Mouse (Mus musculus) liver, embryonic 14.5 days (tissue): ENCODE measurements around the gene Gm20422. TPM values are rescaled to one million over a fixed set of nuclear protein-coding genes. Genes with fewer than 3 reads are reported as not detected.

Experiments used
- ATAC-seq: fragments of 200-750 bp; cut with Nextera tagmentation; 2 replicates; pipeline ENCODE4 v1.8.0; 2017; ENCODE audit warnings: moderate number of reproducible peaks, mild to moderate bottlenecking, moderate library complexity; ENCODE audit not compliant: insufficient read depth
- DNase-seq, 3 experiments: peaks; one replicate each; pipeline ENCODE4 v3.0.0-alpha.2; 2012 to 2013; ENCODE audit warnings: low read depth in 3 of 3, low spot score in 3 of 3
- H3K27ac ChIP-seq: fragments of 300-500 bp; sonication (generic); 2 replicates; pipeline ENCODE4 v1.5.1; 2014; ENCODE audit warnings: moderate library complexity, mild to moderate bottlenecking, control low read depth, inconsistent platforms
- H3K27me3 ChIP-seq: fragments of 300-500 bp; sonication (generic); 2 replicates; pipeline ENCODE4 v1.6.1; 2014; ENCODE audit warnings: mild to moderate bottlenecking, low read length, moderate library complexity; ENCODE audit not compliant: control insufficient read depth, insufficient read depth
- H3K36me3 ChIP-seq: fragments of 300-500 bp; sonication (generic); replicated peaks from 2 replicates; pipeline ENCODE4 v1.6.1; 2014; ENCODE audit warnings: low read depth; ENCODE audit not compliant: control insufficient read depth, insufficient read depth
- H3K4me1 ChIP-seq, 2 experiments: fragments of 200-500 bp in 1 of 2; fragments of 300-500 bp in 1 of 2; sonication (generic) in 1 of 2; replicated peaks; 2 replicates each; pipeline ENCODE4 v1.6.1; 2012 to 2014; ENCODE audit warnings: antibody characterized with exemption in 1 of 2, inconsistent platforms in 1 of 2, low read length in 1 of 2; ENCODE audit not compliant: control insufficient read depth in 2 of 2, insufficient read depth in 2 of 2
- H3K4me2 ChIP-seq: fragments of 300-500 bp; sonication (generic); 2 replicates; pipeline ENCODE4 v1.6.1; 2014; ENCODE audit warnings: low read depth, mild to moderate bottlenecking, control low read depth, moderate library complexity
- H3K4me3 ChIP-seq, 2 experiments: fragments of 200-500 bp in 1 of 2; fragments of 300-500 bp in 1 of 2; sonication (generic) in 1 of 2; 2 replicates each; pipeline ENCODE4 v1.5.1; 2012 to 2014; ENCODE audit warnings: low read depth in 2 of 2, low read length in 2 of 2, mild to moderate bottlenecking in 2 of 2, control low read depth in 1 of 2, inconsistent platforms in 1 of 2, moderate library complexity in 1 of 2; ENCODE audit not compliant: insufficient read depth in 1 of 2
- H3K9ac ChIP-seq: fragments of 300-500 bp; sonication (generic); replicated peaks from 2 replicates; pipeline ENCODE4 v1.6.1; 2014; ENCODE audit warnings: mild to moderate bottlenecking, control low read depth, moderate library complexity
- H3K9me3 ChIP-seq: fragments of 300-500 bp; sonication (generic); 2 replicates; pipeline ENCODE4 v1.6.1; 2016; ENCODE audit warnings: low read length, mixed read lengths; ENCODE audit not compliant: control insufficient read depth
- CTCF ChIP-seq: IDR thresholded peaks from 2 replicates; pipeline ENCODE4 v1.5.1; 2016; ENCODE audit warnings: antibody characterized with exemption, low read depth, control low read depth
- EP300 ChIP-seq: IDR thresholded peaks from 2 replicates; pipeline ENCODE4 v1.6.1; 2016; ENCODE audit warnings: antibody characterized with exemption, low read depth
- WGBS: fragments of 180-500 bp; shearing (Covaris S2); extraction: QIAGEN DNeasy Blood & Tissue Kit; methylation state at CpG from one replicate; pipeline ENCODE4 v1.1.7; 2014; ENCODE audit not compliant: insufficient replicate concordance; 5-methylcytosine and 5-hydroxymethylcytosine counted together
- polyA plus RNA-seq, 2 experiments: library from polyadenylated mRNA; depleted of rRNA in 1 of 2; stranded (reverse) in 1 of 2; unstranded in 1 of 2; fragments of >200 nt; fragmentation: Nextera tagmentation in 1 of 2; extraction: Ambion mirVana in 1 of 2; gene quantifications; 2 replicates each; pipeline versions ENCODE4 v1.2.1 to v1.2.3; 2012 to 2014

Gm20422 gene
- polyA plus RNA-seq, 2 experiments = 0.32 to 1.0 TPM

- Histone ChIP-seq H3K4me2 (no peak overlapping the region), H3K9me3 (no peaks in the 10 kb centered on the region), H3K4me1 (peaks cover 16 to 19% of the 10 kb centered on the region in 2 experiments), H3K36me3 (peaks cover 23% of the 10 kb centered on the region), H3K4me3 (no peak overlapping the region), H3K9ac (no peak overlapping the region), H3K27me3 (no peaks in the 10 kb centered on the region), H3K27ac (no peak overlapping the region)
- DNase-seq = no peak
- WGBS = 82% methylated on average over 2 of the region's 2 CpGs
- TF ChIP-seq EP300 (no peak), CTCF (no peak)
- no peak for ATAC-seq
These were observed 2.6 kb downstream of the Gm20422 start for GRCm38 (mm10) chr8:69772106-69772505.

- no peak overlapping the region for H3K27ac ChIP-seq
- H3K4me1 ChIP-seq = peaks cover 16 to 19% of the 10 kb centered on the region in 2 experiments
- no peak overlapping the region for H3K4me2 ChIP-seq
- H3K9me3 ChIP-seq = no peaks in the 10 kb centered on the region
- ATAC-seq (no peak), DNase-seq (no peak)
- no peak overlapping the region for H3K4me3 ChIP-seq
- peaks cover 30% of the 10 kb centered on the region for H3K36me3 ChIP-seq
- TF ChIP-seq EP300 = no peak
- no peak for TF ChIP-seq CTCF
- H3K9ac ChIP-seq = no peak overlapping the region
- H3K27me3 ChIP-seq = no peaks in the 10 kb centered on the region
- WGBS = 81% methylated on average over 9 of the region's 9 CpGs
These were observed 3.5 kb downstream of the Gm20422 start for GRCm38 (mm10) chr8:69771221-69771620.

GRCm38 (mm10) chr8:69761814-69762445 lies 12.8 kb downstream of the Gm20422 start:
- H3K4me1 ChIP-seq = no peaks in the 10 kb centered on the region
- no peaks in the 10 kb centered on the region for H3K9me3 ChIP-seq
- no peak overlapping the region for H3K4me3 ChIP-seq
- no peak for DNase-seq
- no peak overlapping the region for H3K9ac ChIP-seq
- TF ChIP-seq CTCF (no peak), EP300 (no peak)
- ATAC-seq = no peak
- peaks cover 37% of the 10 kb centered on the region for H3K36me3 ChIP-seq
- 81% methylated on average over 4 of the region's 4 CpGs for WGBS
- no peak overlapping the region for H3K4me2 ChIP-seq
- H3K27ac ChIP-seq = no peak overlapping the region
- H3K27me3 ChIP-seq = no peaks in the 10 kb centered on the region

GRCm38 (mm10) chr8:69758316-69758715 lies 16.4 kb downstream of the Gm20422 start:
- H3K4me1 ChIP-seq = peaks cover 0 to 6% of the 10 kb centered on the region in 2 experiments; a peak in 1 of 4 replicates
- TF ChIP-seq EP300 = no peak
- no peak for TF ChIP-seq CTCF
- H3K36me3 ChIP-seq = peaks cover 13% of the 10 kb centered on the region; the same call in 1 of the 2 replicates
- no peak overlapping the region for H3K9ac ChIP-seq
- DNase-seq (no peak), ATAC-seq (no peak)
- H3K27ac ChIP-seq = no peak overlapping the region
- 80% methylated on average over 5 of the region's 5 CpGs for WGBS
- no peaks in the 10 kb centered on the region for H3K27me3 ChIP-seq
- H3K4me2 ChIP-seq = no peak overlapping the region
- H3K9me3 ChIP-seq = no peaks in the 10 kb centered on the region
- H3K4me3 ChIP-seq = no peak overlapping the region

GRCm38 (mm10) chr8:69752437-69752836 lies 22.2 kb downstream of the Gm20422 start:
- Histone ChIP-seq H3K4me2 (peak overlapping the region; percentile 31), H3K9me3 (no peaks in the 10 kb centered on the region), H3K27me3 (no peaks in the 10 kb centered on the region), H3K4me1 (peaks cover 28 to 38% of the 10 kb centered on the region in 2 experiments), H3K36me3 (peaks cover 4% of the 10 kb centered on the region; the same call in 1 of the 2 replicates), H3K4me3 (no peak overlapping the region), H3K27ac (peak overlapping the region; percentile 47), H3K9ac (no peak overlapping the region)
- TF ChIP-seq CTCF = no peak
- TF ChIP-seq EP300 = peak; percentile 59; the same call in 1 of the 2 replicates
- ATAC-seq (no peak), DNase-seq (peak in 1 of 3 experiments; percentile 27)
- 10% methylated on average over 2 of the region's 2 CpGs for WGBS
